Mouse (Mus musculus) ES-E14 (cell line): Measurements from ENCODE around the gene Sema3f. TPM values are rescaled to one million over a fixed set of nuclear protein-coding genes. Genes with fewer than 3 reads are reported as not detected.

ENCODE experiments used
- DNase-seq: peaks from one replicate; pipeline ENCODE4 v3.0.0-alpha.2; 2013; ENCODE audit warnings: low read depth, low spot score
- H3K27ac ChIP-seq: 2 replicates; pipeline ENCODE4 v1.5.1; 2012; ENCODE audit warnings: low read depth, mild to moderate bottlenecking, low read length, moderate library complexity, mixed read lengths; ENCODE audit not compliant: poor library complexity, insufficient read depth, severe bottlenecking
- H3K36me3 ChIP-seq: 2 replicates; pipeline ENCODE4 v1.6.1; 2012; ENCODE audit warnings: mild to moderate bottlenecking, low read length, moderate library complexity, mixed read lengths; ENCODE audit not compliant: control insufficient read depth, poor library complexity, insufficient read depth, severe bottlenecking
- H3K4me1 ChIP-seq, 2 experiments: fragments of 150-350 bp in 1 of 2; sonication (generic) in 1 of 2; 2 replicates each; pipeline ENCODE4 v1.6.1; 2012; ENCODE audit warnings: low read length in 2 of 2, mild to moderate bottlenecking in 1 of 2, mixed read lengths in 1 of 2; ENCODE audit not compliant: control insufficient read depth in 2 of 2, insufficient read depth in 2 of 2, poor library complexity in 1 of 2
- H3K4me3 ChIP-seq, 2 experiments: fragments of 150-350 bp in 1 of 2; sonication (generic) in 1 of 2; 2 replicates each; pipeline ENCODE4 v1.5.1; 2012; ENCODE audit warnings: low read length in 2 of 2, low read depth in 1 of 2, mild to moderate bottlenecking in 1 of 2, mixed read lengths in 1 of 2; ENCODE audit not compliant: insufficient read depth in 1 of 2, poor library complexity in 1 of 2, severe bottlenecking in 1 of 2
- H3K9ac ChIP-seq: 2 replicates; pipeline ENCODE4 v1.6.1; 2012; ENCODE audit warnings: low read depth, mild to moderate bottlenecking, low read length, mixed read lengths; ENCODE audit not compliant: poor library complexity, insufficient read depth, severe bottlenecking
- H3K9me3 ChIP-seq: fragments of 150-350 bp; sonication (generic); 2 replicates; pipeline ENCODE4 v1.6.1; 2012; ENCODE audit warnings: low read depth, mild to moderate bottlenecking, low read length; ENCODE audit not compliant: control insufficient read depth, insufficient read depth
- CHD2 ChIP-seq: IDR thresholded peaks from 2 replicates; pipeline ENCODE4 v1.6.1; 2014; ENCODE audit warnings: mild to moderate bottlenecking, low read depth, low read length, inconsistent platforms
- HCFC1 ChIP-seq: IDR thresholded peaks from 2 replicates; pipeline ENCODE4 v1.6.1; 2012; ENCODE audit warnings: low read length, inconsistent platforms, borderline replicate concordance; ENCODE audit not compliant: insufficient read depth
- MAFK ChIP-seq: IDR thresholded peaks from 2 replicates; pipeline ENCODE4 v1.6.1; 2014; ENCODE audit warnings: mild to moderate bottlenecking, low read depth, low read length, inconsistent platforms; ENCODE audit not compliant: insufficient read depth
- ZC3H11A ChIP-seq: IDR thresholded peaks from 2 replicates; pipeline ENCODE4 v1.6.1; 2012; ENCODE audit warnings: low read depth, mild to moderate bottlenecking, inconsistent platforms, low read length, borderline replicate concordance
- ZNF384 ChIP-seq: IDR thresholded peaks from 2 replicates; pipeline ENCODE4 v1.6.1; 2012; ENCODE audit warnings: low read depth, low read length, inconsistent platforms
- in situ Hi-C, 2 experiments: fragments of 600-800 bp; cut with MboI; formaldehyde crosslinking; loops; one replicate each; pipeline ENCODE4 v1.15.1; 2025; ENCODE audit warnings: low sequenced_read_pairs in 2 of 2, inconsistent platforms in 1 of 2; ENCODE audit not compliant: unreplicated experiment in 2 of 2
- total RNA-seq: library from RNA; depleted of rRNA; stranded (reverse); fragments of 300-350 nt; gene quantifications from 2 replicates; pipeline ENCODE4 v1.2.3, GENCODE M21; 2012

Sema3f gene
- total RNA-seq, 1 experiment: 11.6 TPM

DNA sequence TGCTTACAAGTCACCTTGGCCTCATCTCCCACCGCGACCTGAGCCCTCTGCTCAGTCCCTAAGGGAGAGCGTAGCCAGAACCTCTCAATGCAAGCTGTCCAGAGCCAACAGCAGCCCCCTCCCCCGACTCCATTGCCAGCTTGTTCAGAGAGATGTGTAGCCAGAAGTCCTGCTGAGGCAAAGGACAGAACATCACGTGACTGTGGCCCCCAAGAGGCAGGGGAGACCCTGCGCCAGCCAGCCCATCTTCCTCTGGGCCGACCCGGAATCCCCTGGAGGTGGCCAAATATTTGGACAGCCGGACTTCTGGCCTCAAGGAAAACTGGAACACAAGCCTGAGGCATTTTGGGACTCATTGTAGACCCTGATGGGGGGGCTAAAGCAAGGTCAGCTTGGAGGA is 46.8 kb downstream of the Sema3f start:
- H3K4me3 ChIP-seq: no peak overlapping the region
- no peaks in the 10 kb centered on the region for H3K36me3 ChIP-seq
- no peak for TF ChIP-seq ZNF384
- TF ChIP-seq HCFC1: no peak
- TF ChIP-seq MAFK: no peak
- no peak for TF ChIP-seq ZC3H11A
- TF ChIP-seq CHD2: no peak
- H3K9me3 ChIP-seq: no peaks in the 10 kb centered on the region
- H3K27ac ChIP-seq: no peak overlapping the region
- in situ Hi-C loops: no loop called here
- peaks cover 0 to 13% of the 10 kb centered on the region in 2 experiments; a peak in 1 of 4 replicates for H3K4me1 ChIP-seq
- no peak for DNase-seq
- H3K9ac ChIP-seq: no peak overlapping the region

DNA sequence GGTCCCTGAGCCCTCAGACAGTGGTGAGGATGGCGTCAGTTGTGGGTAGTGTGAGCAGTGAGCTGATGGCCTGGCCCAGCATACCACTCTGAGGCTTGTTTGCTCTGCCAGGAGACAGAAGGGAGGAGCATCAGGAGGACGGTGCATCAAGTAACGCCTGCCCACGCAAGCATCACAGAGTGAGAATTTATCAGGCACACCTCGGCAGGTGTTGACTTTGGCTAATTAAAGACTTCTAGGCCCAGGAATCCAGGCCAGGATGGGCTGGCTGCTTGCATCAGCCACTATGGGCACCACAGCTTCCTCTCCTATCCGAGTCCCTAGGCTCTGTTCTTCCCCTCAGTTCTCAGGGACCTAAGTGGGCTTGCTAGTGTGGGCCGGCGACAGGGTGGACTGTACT is 47.9 kb downstream of the Sema3f start:
- Histone ChIP-seq H3K27ac (no peak overlapping the region), H3K4me1 (peaks cover 0 to 11% of the 10 kb centered on the region in 2 experiments; a peak in 1 of 4 replicates), H3K36me3 (no peaks in the 10 kb centered on the region), H3K4me3 (no peak overlapping the region), H3K9ac (no peak overlapping the region), H3K9me3 (no peaks in the 10 kb centered on the region)
- in situ Hi-C loops: no loop called here
- TF ChIP-seq ZC3H11A (no peak), HCFC1 (no peak), MAFK (no peak), ZNF384 (no peak), CHD2 (no peak)
- no peak for DNase-seq

DNA sequence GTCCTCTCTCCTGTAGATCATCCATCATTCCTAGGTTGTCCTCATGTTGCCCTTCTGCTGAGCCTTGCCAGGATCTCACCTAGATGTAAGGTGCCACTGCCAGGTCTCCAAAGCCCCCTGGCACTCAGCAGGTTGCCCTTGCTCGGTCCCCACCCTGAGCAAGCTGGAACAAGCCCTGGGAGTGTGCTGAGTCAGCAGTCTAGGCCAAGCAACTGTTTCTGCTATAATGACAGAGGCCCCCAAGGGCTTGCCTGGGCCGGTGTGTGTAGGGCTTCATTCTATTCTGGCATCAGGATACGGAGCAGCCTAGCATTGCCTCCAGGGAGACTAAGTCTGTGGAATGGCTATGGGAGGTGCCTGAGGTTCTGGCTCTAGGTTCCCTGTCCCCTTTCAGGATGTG is 49.5 kb downstream of the Sema3f start:
- peaks cover 0 to 8% of the 10 kb centered on the region in 2 experiments; a peak in 1 of 4 replicates for H3K4me1 ChIP-seq
- peak; percentile 85 for TF ChIP-seq MAFK
- TF ChIP-seq HCFC1: no peak
- H3K4me3 ChIP-seq: no peak overlapping the region
- H3K9ac ChIP-seq: no peak overlapping the region
- H3K27ac ChIP-seq: no peak overlapping the region
- in situ Hi-C loops: no loop called here
- no peak for DNase-seq
- no peaks in the 10 kb centered on the region for H3K36me3 ChIP-seq
- no peaks in the 10 kb centered on the region for H3K9me3 ChIP-seq

DNA sequence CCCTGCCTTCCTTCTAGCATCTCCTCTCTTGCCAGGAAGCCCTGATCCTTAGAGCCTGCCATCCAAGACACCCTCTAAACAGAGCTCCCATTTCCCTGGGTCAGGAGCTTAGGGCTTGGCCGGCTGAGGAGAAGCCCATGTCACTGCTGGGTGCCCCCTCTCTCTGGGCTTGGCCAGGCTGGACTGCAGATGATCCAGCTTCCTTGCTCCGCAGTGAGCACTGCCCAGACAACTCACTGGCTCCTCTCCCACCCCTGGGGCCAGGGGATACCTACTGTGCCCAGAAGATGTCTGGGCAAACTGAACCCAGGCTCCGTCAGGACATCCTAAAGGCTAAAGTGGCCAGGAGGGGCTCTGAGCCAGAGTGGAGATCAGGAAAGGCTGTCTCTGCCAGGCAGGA is 50.3 kb downstream of the Sema3f start:
- no peak for DNase-seq
- Histone ChIP-seq H3K36me3 (no peaks in the 10 kb centered on the region), H3K4me1 (peaks cover 0 to 8% of the 10 kb centered on the region in 2 experiments; a peak in 1 of 4 replicates), H3K9ac (no peak overlapping the region), H3K4me3 (no peak overlapping the region), H3K9me3 (no peaks in the 10 kb centered on the region), H3K27ac (no peak overlapping the region)
- in situ Hi-C loops: no loop called here
- TF ChIP-seq MAFK (no peak), ZNF384 (no peak), CHD2 (no peak), ZC3H11A (no peak), HCFC1 (no peak)

- TF ChIP-seq ZC3H11A: no peak
- no peak for TF ChIP-seq ZNF384
- Histone ChIP-seq H3K9ac (no peak overlapping the region), H3K9me3 (no peaks in the 10 kb centered on the region), H3K4me3 (no peak overlapping the region), H3K27ac (no peak overlapping the region), H3K4me1 (peaks cover 0 to 8% of the 10 kb centered on the region in 2 experiments; a peak in 1 of 4 replicates), H3K36me3 (no peaks in the 10 kb centered on the region)
- in situ Hi-C loops: no loop called here
- no peak for DNase-seq
Observed at GRCm38 (mm10) chr9:107659551-107659950, 50.7 kb downstream of the Sema3f start.
